Mouse (Mus musculus) limb, embryonic 13.5 days (tissue): ENCODE results near the gene Tuba1c. TPM values are rescaled to one million over a fixed set of nuclear protein-coding genes. Genes with fewer than 3 reads are reported as not detected.
A peak's percentile ranks its signal among the peaks of the same experiment; 100 is the strongest.

Source experiments
- ATAC-seq: fragments of 200-750 bp; cut with Nextera tagmentation; 2 replicates; pipeline ENCODE4 v1.8.0; 2017; ENCODE audit warnings: low read depth, moderate number of reproducible peaks, moderate TSS enrichment; ENCODE audit not compliant: low FRiP score
- H3K27ac ChIP-seq: fragments of 300-500 bp; sonication (generic); 2 replicates; pipeline ENCODE4 v1.5.1; 2015; ENCODE audit warnings: inconsistent platforms, mild to moderate bottlenecking, moderate library complexity
- H3K27me3 ChIP-seq: fragments of 300-500 bp; sonication (generic); 2 replicates; pipeline ENCODE4 v1.6.1; 2015; ENCODE audit warnings: mild to moderate bottlenecking, inconsistent platforms
- H3K36me3 ChIP-seq: fragments of 300-500 bp; sonication (generic); 2 replicates; pipeline ENCODE4 v1.6.1; 2015; ENCODE audit warnings: inconsistent platforms, mild to moderate bottlenecking, moderate library complexity
- H3K4me1 ChIP-seq: fragments of 300-500 bp; sonication (generic); 2 replicates; pipeline ENCODE4 v1.6.1; 2015; ENCODE audit warnings: inconsistent platforms
- H3K4me2 ChIP-seq: fragments of 300-500 bp; sonication (generic); replicated peaks from 2 replicates; pipeline ENCODE4 v1.6.1; 2015; ENCODE audit warnings: inconsistent platforms, mild to moderate bottlenecking, moderate library complexity
- H3K4me3 ChIP-seq: fragments of 300-500 bp; sonication (generic); 2 replicates; pipeline ENCODE4 v1.5.1; 2015; ENCODE audit warnings: moderate library complexity, mild to moderate bottlenecking, inconsistent platforms
- H3K9ac ChIP-seq: fragments of 300-500 bp; sonication (generic); 2 replicates; pipeline ENCODE4 v1.6.1; 2015; ENCODE audit warnings: mild to moderate bottlenecking, inconsistent platforms
- H3K9me3 ChIP-seq: fragments of 300-500 bp; sonication (generic); 2 replicates; pipeline ENCODE4 v1.6.1; 2016; ENCODE audit warnings: inconsistent platforms
- WGBS: fragments of 180-500 bp; shearing (Covaris S2); methylation state at CpG from one replicate; pipeline ENCODE4 v1.1.7; 2015; 5-methylcytosine and 5-hydroxymethylcytosine counted together
- polyA plus RNA-seq: library from polyadenylated mRNA; unstranded; fragments of >200 nt; fragmentation: Nextera tagmentation; extraction: Ambion mirVana; gene quantifications from 2 replicates; pipeline ENCODE4 v1.2.1, GENCODE M21; 2015

Gene Tuba1c
- polyA plus RNA-seq, 1 experiment from 2014 or later = 149 TPM

- Histone ChIP-seq H3K4me2 (no peak overlapping the region), H3K9ac (no peak overlapping the region), H3K36me3 (no peaks in the 10 kb centered on the region), H3K27ac (no peak overlapping the region), H3K27me3 (no peaks in the 10 kb centered on the region), H3K4me3 (no peak overlapping the region), H3K4me1 (peaks cover 67% of the 10 kb centered on the region), H3K9me3 (no peaks in the 10 kb centered on the region)
- 40% methylated on average over 11 of the region's 12 CpGs for WGBS
- no peak for ATAC-seq
Observed at GRCm38 (mm10) chr15:98989701-98990430, 39.8 kb upstream of the Tuba1c start.

GRCm38 (mm10) chr15:98990669-98991539 is 38.8 kb upstream of the Tuba1c start:
- Histone ChIP-seq H3K4me1 (peaks cover 60% of the 10 kb centered on the region), H3K27ac (peak overlapping the region; percentile 48; the same call in 1 of the 2 replicates), H3K4me2 (no peak overlapping the region; the same call in none of the 2 replicates), H3K4me3 (no peak overlapping the region), H3K27me3 (no peaks in the 10 kb centered on the region), H3K9ac (0 out of 2 replicates have a peak overlapping the region, but pooled peaks have one; percentile 8), H3K36me3 (no peaks in the 10 kb centered on the region), H3K9me3 (no peaks in the 10 kb centered on the region)
- no peak for ATAC-seq
- WGBS = 32% methylated on average over 15 of the region's 15 CpGs

GRCm38 (mm10) chr15:98991540-98992050 is 38.1 kb upstream of the Tuba1c start:
- Histone ChIP-seq H3K4me2 (peak overlapping the region; percentile 75; the same call in 1 of the 2 replicates), H3K27ac (peak overlapping the region; percentile 48; the same call in 1 of the 2 replicates), H3K27me3 (no peaks in the 10 kb centered on the region), H3K9ac (no peak overlapping the region), H3K9me3 (no peaks in the 10 kb centered on the region), H3K4me3 (no peak overlapping the region), H3K4me1 (peaks cover 53% of the 10 kb centered on the region), H3K36me3 (no peaks in the 10 kb centered on the region)
- no peak for ATAC-seq
- WGBS = 32% methylated on average over 9 of the region's 9 CpGs

- Histone ChIP-seq H3K36me3 (no peaks in the 10 kb centered on the region), H3K27ac (0 out of 2 replicates have a peak overlapping the region, but pooled peaks have one; percentile 86), H3K4me1 (peaks cover 47% of the 10 kb centered on the region), H3K27me3 (no peaks in the 10 kb centered on the region), H3K9me3 (no peaks in the 10 kb centered on the region), H3K4me3 (peak overlapping the region; percentile 47), H3K9ac (peak overlapping the region; percentile 70; the same call in 1 of the 2 replicates), H3K4me2 (peak overlapping the region; percentile 75)
- ATAC-seq = 0 out of 2 replicates have a peak, but pooled peaks have one; percentile 34
- WGBS = 38% methylated on average over 17 of the region's 17 CpGs
Observed at GRCm38 (mm10) chr15:98992086-98992912, 37.4 kb upstream of the Tuba1c start.

- peak overlapping the region; percentile 47 for H3K4me3 ChIP-seq
- no peaks in the 10 kb centered on the region for H3K27me3 ChIP-seq
- H3K4me1 ChIP-seq = peaks cover 38% of the 10 kb centered on the region
- no peaks in the 10 kb centered on the region for H3K9me3 ChIP-seq
- peak overlapping the region; percentile 70 for H3K9ac ChIP-seq
- no peaks in the 10 kb centered on the region for H3K36me3 ChIP-seq
- WGBS = 5% methylated on average over 35 of the region's 35 CpGs
- H3K27ac ChIP-seq = peak overlapping the region; percentile 86
- peak; percentile 88 for ATAC-seq
- peak overlapping the region; percentile 75 for H3K4me2 ChIP-seq
Observed at GRCm38 (mm10) chr15:98993093-98993793, 36.4 kb upstream of the Tuba1c start.

GRCm38 (mm10) chr15:98993865-98994264 is 35.8 kb upstream of the Tuba1c start:
- 3% methylated on average over 11 of the region's 11 CpGs for WGBS
- Histone ChIP-seq H3K4me3 (peak overlapping the region; percentile 47; the same call in 1 of the 2 replicates), H3K27me3 (no peaks in the 10 kb centered on the region), H3K36me3 (no peaks in the 10 kb centered on the region), H3K4me1 (peaks cover 34% of the 10 kb centered on the region), H3K9ac (no peak overlapping the region), H3K27ac (no peak overlapping the region), H3K9me3 (no peaks in the 10 kb centered on the region), H3K4me2 (peak overlapping the region; percentile 75)
- no peak; the same call in 1 of the 2 replicates for ATAC-seq

GRCm38 (mm10) chr15:98994957-98995520 is 34.7 kb upstream of the Tuba1c start:
- Histone ChIP-seq H3K27me3 (no peaks in the 10 kb centered on the region), H3K4me1 (peaks cover 29% of the 10 kb centered on the region), H3K36me3 (no peaks in the 10 kb centered on the region), H3K4me3 (no peak overlapping the region), H3K4me2 (no peak overlapping the region), H3K9ac (no peak overlapping the region), H3K27ac (no peak overlapping the region), H3K9me3 (no peaks in the 10 kb centered on the region)
- WGBS = 84% methylated on average over 9 of the region's 9 CpGs
- no peak for ATAC-seq

GRCm38 (mm10) chr15:98996840-98997239 is 32.9 kb upstream of the Tuba1c start:
- no peak overlapping the region for H3K4me3 ChIP-seq
- no peak overlapping the region for H3K4me2 ChIP-seq
- no peak overlapping the region for H3K27ac ChIP-seq
- no peaks in the 10 kb centered on the region for H3K27me3 ChIP-seq
- WGBS = 81% methylated on average over 7 of the region's 7 CpGs
- ATAC-seq = no peak
- H3K4me1 ChIP-seq = peaks cover 26% of the 10 kb centered on the region
- no peaks in the 10 kb centered on the region for H3K36me3 ChIP-seq
- H3K9me3 ChIP-seq = no peaks in the 10 kb centered on the region
- no peak overlapping the region for H3K9ac ChIP-seq

- WGBS = 71% methylated on average over 13 of the region's 13 CpGs
- ATAC-seq = no peak
- H3K4me2 ChIP-seq = no peak overlapping the region
Observed at GRCm38 (mm10) chr15:98997938-98998774, 31.5 kb upstream of the Tuba1c start.

GRCm38 (mm10) chr15:98998775-98999157 is 30.9 kb upstream of the Tuba1c start:
- no peaks in the 10 kb centered on the region for H3K36me3 ChIP-seq
- H3K9me3 ChIP-seq = peaks cover 2% of the 10 kb centered on the region; the same call in 1 of the 2 replicates
- H3K4me3 ChIP-seq = no peak overlapping the region
- no peak overlapping the region for H3K27ac ChIP-seq
- no peaks in the 10 kb centered on the region for H3K27me3 ChIP-seq
- peaks cover 17% of the 10 kb centered on the region for H3K4me1 ChIP-seq
- no peak overlapping the region for H3K4me2 ChIP-seq
- no peak overlapping the region for H3K9ac ChIP-seq
- 58% methylated on average over 6 of the region's 6 CpGs for WGBS
- ATAC-seq = no peak

More at GRCm38 (mm10) chr15:98997938-98998774, 31.5 kb upstream of the Tuba1c start:
- H3K36me3 ChIP-seq = no peaks in the 10 kb centered on the region
- no peak overlapping the region for H3K4me3 ChIP-seq
- no peaks in the 10 kb centered on the region for H3K27me3 ChIP-seq
- peaks cover 20% of the 10 kb centered on the region for H3K4me1 ChIP-seq
- H3K27ac ChIP-seq = no peak overlapping the region
- no peak overlapping the region for H3K9ac ChIP-seq
- H3K9me3 ChIP-seq = no peaks in the 10 kb centered on the region
